Mouse (Mus musculus) neural tube, embryonic 10.5 days (tissue): Measurements from ENCODE around the gene Hpf1.

ENCODE experiments used
- DNase-seq: peaks from one replicate; pipeline ENCODE4 v3.0.0-alpha.2; 2017; ENCODE audit warnings: low spot score; ENCODE audit errors: extremely low spot score

Gene Hpf1

GRCm38 (mm10) chr8:60891757-60892156, 1.5 kb downstream of the Hpf1 start:
- no peak for DNase-seq

DNA sequence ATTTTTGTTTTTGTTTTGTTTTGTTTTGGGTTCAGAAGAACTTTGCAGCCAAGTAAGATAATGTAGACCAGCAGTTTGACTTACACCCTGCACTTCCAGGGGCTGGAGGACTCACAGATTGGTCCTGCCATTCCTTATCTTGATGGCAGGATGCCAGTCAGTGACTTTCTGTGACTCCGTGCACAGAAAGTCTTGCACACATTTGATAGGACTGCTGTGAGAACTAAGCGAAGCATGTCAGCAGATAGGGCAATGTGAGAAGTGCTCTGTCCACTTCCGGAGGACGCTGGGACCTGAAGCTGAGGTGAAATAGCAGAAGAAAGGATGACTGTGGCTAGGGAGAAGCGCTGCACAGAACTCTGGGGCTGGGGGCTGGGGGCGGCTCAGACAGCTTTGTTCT, 5.7 kb downstream of the Hpf1 start:
- no peak for DNase-seq

DNA sequence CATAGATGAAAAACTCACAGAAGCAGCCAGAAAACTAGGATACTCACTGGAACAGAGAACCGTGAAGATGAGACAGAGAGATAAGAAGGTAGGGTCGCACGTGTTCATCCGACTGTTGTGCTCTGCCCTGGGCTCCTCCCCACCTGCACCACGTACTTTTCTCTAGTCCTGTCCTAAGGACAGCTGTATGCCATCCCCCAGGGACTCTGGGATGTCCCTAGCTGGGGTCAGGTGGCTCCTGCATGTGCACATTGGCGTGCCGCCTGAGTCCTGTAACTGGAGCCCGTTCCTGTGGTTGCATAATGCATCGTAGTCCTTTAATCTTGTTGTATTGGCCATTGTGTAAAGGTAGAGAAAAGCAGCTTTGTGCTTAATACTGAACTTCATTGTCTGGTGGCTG, 9.9 kb downstream of the Hpf1 start:
- DNase-seq: no peak

- no peak for DNase-seq
These were observed 21.9 kb downstream of the Hpf1 start for GRCm38 (mm10) chr8:60912081-60912480.

GRCm38 (mm10) chr8:60912554-60912953, 22.3 kb downstream of the Hpf1 start:
- DNase-seq: no peak

GRCm38 (mm10) chr8:60919069-60919468, 28.9 kb downstream of the Hpf1 start:
- DNase-seq: no peak

DNA sequence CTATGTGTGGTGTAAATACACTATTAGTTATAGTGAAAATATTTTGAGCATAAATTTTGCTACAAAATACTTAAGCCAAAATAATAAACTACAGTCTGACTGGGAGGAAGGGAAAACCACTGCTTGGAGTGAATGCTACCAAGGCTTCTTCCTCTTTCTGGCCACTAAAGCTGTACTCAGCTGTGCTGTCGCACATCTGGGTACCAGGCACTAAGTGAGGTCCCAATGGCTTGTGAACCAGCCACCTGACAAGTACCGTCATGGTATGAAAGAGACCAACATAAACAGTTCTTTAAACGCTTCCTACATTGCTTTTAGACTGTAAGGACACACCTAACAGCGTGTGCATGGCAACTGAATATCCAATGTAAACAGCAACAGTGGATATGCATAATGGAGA, 30.0 kb downstream of the Hpf1 start:
- no peak for DNase-seq

DNA sequence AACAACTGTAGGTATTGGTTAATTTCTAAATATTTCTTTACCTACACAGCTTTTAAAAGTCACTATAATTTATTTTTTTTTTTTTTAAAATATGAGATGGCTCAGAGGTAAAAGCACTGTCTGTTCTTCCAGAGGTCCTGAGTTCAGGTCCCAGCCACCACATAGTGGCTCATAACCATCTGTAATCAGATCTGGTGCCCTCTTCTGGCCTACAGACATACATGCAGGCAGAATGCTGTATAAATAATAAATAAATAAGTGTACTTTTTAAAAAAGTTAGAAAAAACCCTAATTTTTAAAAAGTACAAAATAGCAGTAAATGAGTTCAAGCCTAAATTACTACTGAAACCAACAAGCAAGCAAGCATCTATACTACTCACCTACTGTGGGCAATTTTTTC, 43.4 kb downstream of the Hpf1 start:
- no peak for DNase-seq

- DNase-seq: no peak
These were observed 48.7 kb downstream of the Hpf1 start for GRCm38 (mm10) chr8:60938717-60939424.

GRCm38 (mm10) chr8:60942867-60943266, 52.6 kb downstream of the Hpf1 start:
- no peak for DNase-seq

GRCm38 (mm10) chr8:60947503-60947902, 57.3 kb downstream of the Hpf1 start:
- DNase-seq: no peak

GRCm38 (mm10) chr8:60949859-60950258, 59.6 kb downstream of the Hpf1 start:
- no peak for DNase-seq

- DNase-seq: no peak
These were observed 61.1 kb downstream of the Hpf1 start for GRCm38 (mm10) chr8:60951271-60951670.

GRCm38 (mm10) chr8:60951757-60952156, 61.5 kb downstream of the Hpf1 start:
- no peak for DNase-seq

- DNase-seq: no peak
These were observed 62.6 kb downstream of the Hpf1 start for GRCm38 (mm10) chr8:60952803-60953202.

DNA sequence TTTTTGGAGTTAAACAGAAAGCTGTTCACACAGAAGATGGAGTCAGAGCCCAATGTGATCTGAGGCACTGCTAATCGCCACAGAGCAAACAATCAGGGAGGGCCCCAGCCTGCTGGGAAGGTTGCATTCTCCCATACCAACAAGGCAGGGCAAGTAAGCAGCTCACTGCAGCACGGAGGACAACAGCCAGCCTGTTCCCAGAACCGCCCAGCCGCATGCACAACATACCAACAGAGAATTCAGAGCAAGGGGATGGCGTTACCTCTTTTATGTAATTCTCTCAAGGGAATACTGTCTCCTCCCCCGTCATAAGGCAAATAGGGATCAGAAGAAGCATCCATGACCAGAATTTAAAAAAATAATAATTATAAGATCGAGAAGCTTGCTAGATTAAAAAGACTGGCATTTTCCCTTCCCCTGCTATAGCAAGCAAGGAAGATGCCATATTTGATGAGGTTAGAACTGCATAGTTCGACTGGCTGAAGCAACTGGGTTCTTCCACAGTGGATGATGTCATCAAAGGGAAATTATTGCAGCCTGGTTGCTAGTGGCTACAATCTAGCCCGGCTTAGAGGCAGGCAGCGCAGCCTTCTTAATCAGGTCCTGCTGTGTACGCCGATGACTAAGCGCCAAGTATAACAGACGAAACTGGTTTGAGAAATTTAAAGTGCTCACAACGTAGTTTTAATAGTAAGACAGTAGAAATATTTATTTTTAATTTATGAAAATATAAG, 64.2 kb downstream of the Hpf1 start:
- peak; percentile 60 for DNase-seq

GRCm38 (mm10) chr8:60956847-60957246, 66.6 kb downstream of the Hpf1 start:
- DNase-seq: no peak
